Mouse (Mus musculus) bone marrow macrophage, adult 2 months (primary cell): ENCODE measurements at regions not wholly inside any gene's neighbourhood (a gene's known extent, or its start where the extent isn't known, plus 50 kb on each side); places are given as distances from the start of the nearest gene placed in this dataset.

Experiments used
- CTCF ChIP-seq: IDR thresholded peaks from 2 replicates; pipeline ENCODE4 v1.5.1; 2012; ENCODE audit warnings: low read depth, mild to moderate bottlenecking, low read length, moderate library complexity
- POLR2A ChIP-seq: IDR thresholded peaks from 2 replicates; pipeline ENCODE4 v1.6.1; 2012; ENCODE audit warnings: mild to moderate bottlenecking, low read depth, low read length, borderline replicate concordance

- TF ChIP-seq CTCF (no peak), POLR2A (no peak)
Observed at GRCm38 (mm10) chr10:42072758-42073157, 54.5 kb upstream of the Armc2 start.
